Mouse (Mus musculus): Measurements from ENCODE around the gene Pacsin2.

DNA sequence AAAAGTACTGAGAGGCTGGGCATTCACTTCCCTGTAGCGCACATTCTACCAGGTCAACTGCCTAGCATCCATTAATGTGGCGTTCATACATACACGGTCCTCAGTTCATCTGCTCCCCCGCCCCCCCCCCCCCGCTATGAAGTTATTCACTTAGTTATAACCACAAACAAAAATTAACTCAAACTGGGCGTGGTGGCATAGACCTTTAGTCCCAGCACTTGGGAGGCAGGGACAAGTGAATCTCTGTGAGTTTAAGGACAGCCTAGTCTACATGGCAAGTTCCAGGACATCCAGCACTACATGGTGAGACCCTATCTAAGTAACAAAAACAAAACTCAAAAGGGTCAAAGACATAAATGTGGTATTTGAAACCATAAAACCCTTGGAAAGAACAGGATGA, 125.5 kb downstream of the Pacsin2 start:
- no peak for TF ChIP-seq CTCF (IDR thresholded peaks at IDR 0.05; ENCODE audit: borderline replicate concordance, insufficient read depth, low read depth, low read length)
- no peak for TF ChIP-seq POLR2A (IDR thresholded peaks at IDR 0.05; ENCODE audit: borderline replicate concordance, insufficient read depth, low read length)

Measured in cerebellum, adult 2 months (tissue).